In the genomic region with DNA sequence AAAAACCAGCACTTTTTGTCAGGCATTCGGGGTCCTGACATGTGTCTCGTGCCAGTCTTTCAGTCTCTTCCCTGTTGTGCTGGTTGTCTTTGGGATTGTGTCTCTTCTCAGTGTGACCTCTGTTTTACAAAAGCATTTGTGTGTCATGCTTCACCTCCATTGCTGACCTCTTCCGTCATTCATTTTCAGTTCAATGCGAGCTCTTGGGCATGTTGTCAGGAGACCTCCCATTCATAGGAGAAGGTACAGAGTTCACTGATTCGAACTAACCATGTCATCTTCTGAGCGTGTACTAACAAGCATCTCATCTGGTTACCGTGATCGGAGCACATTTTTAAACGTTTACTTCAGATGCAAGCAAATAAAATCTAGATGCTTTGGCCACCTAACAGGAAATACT, we compare ENCODE assay signal across 16 mouse cellular contexts.
"Had no signal": no experiment of that assay in that cellular context is flagged by ENCODE, and none has a peak within 500 bp of the region (broad histone marks: within the 10 kb centered on the region; RNA-seq: fewer than 3 reads in every experiment).

No protein-coding gene starts in this region.

- H3K4me3 ChIP-seq: kidney, embryonic 15.5 days; limb, embryonic 12.5 days; limb, embryonic 15.5 days; liver, embryonic 12.5 days; liver, embryonic 15.5 days; megakaryocyte, embryonic 14.5 days had no signal

- H3K27ac ChIP-seq: kidney, embryonic 15.5 days; limb, embryonic 12.5 days; limb, embryonic 15.5 days; liver, embryonic 12.5 days; liver, embryonic 15.5 days; macrophage had no signal

- DNase-seq: kidney, adult 8-10 months; kidney, postnatal 14 days; kidney, postnatal 4 days; left cerebral cortex, postnatal 4 days; lung, adult 2 months; lung, postnatal 14 days; midbrain, embryonic 14.5 days; thymus, adult 18-20 months; thymus, postnatal 36 days had no signal

- H3K27me3 ChIP-seq: kidney, embryonic 15.5 days; limb, embryonic 12.5 days; limb, embryonic 15.5 days; liver, embryonic 12.5 days; liver, embryonic 15.5 days; megakaryocyte, embryonic 14.5 days had no signal

- ATAC-seq: liver, embryonic 12.5 days had no signal

- H3K4me1 ChIP-seq: liver, embryonic 12.5 days; liver, embryonic 15.5 days had no signal
